Mouse (Mus musculus) erythroblast, embryonic 14.5 days (primary cell): ENCODE results near the gene Tubgcp5. TPM values are rescaled to one million over a fixed set of nuclear protein-coding genes. Genes with fewer than 3 reads are reported as not detected.

Source experiments
- H3K27me3 ChIP-seq: 2 replicates; pipeline ENCODE4 v1.6.1; 2012; ENCODE audit warnings: inconsistent platforms; ENCODE audit not compliant: control insufficient read depth
- H3K36me3 ChIP-seq: 2 replicates; pipeline ENCODE4 v1.6.1; 2012; ENCODE audit warnings: mild to moderate bottlenecking, inconsistent platforms; ENCODE audit not compliant: control insufficient read depth
- H3K4me1 ChIP-seq: 2 replicates; pipeline ENCODE4 v1.6.1; 2012; ENCODE audit warnings: inconsistent platforms; ENCODE audit not compliant: control insufficient read depth
- H3K4me3 ChIP-seq: replicated peaks from 2 replicates; pipeline ENCODE3; 2012; ENCODE audit warnings: moderate library complexity, mild to moderate bottlenecking, inconsistent platforms
- H3K9me3 ChIP-seq: 2 replicates; pipeline ENCODE4 v1.6.1; 2012; ENCODE audit warnings: low read length, inconsistent platforms, mixed read lengths; ENCODE audit not compliant: control insufficient read depth
- GATA1 ChIP-seq: IDR thresholded peaks from 2 replicates; pipeline ENCODE4 v1.6.1; 2012; ENCODE audit warnings: low read length, inconsistent platforms, mixed read lengths
- TAL1 ChIP-seq: IDR thresholded peaks from 3 replicates; pipeline ENCODE4 v1.6.1; 2012; ENCODE audit warnings: low read length, inconsistent platforms, mixed read lengths
- polyA plus RNA-seq: library from polyadenylated mRNA; stranded (reverse); fragments of >175 nt; gene quantifications from 2 replicates; pipeline ENCODE4 v1.2.3, GENCODE M21; 2012

Gene Tubgcp5
- polyA plus RNA-seq, 1 experiment: 0.04 TPM

GRCm38 (mm10) chr7:55880882-55881281 lies 86.9 kb downstream of the Tubgcp5 start:
- Histone ChIP-seq H3K9me3 (no peaks in the 10 kb centered on the region), H3K36me3 (peaks cover 10% of the 10 kb centered on the region), H3K27me3 (no peaks in the 10 kb centered on the region), H3K4me1 (no peaks in the 10 kb centered on the region), H3K4me3 (no peak overlapping the region)
- no peak for TF ChIP-seq TAL1
- no peak for TF ChIP-seq GATA1

Other genes with a start within 250 kb of the Tubgcp5 start
- gene Siglech, start 26.0 kb upstream of the Tubgcp5 start, polyA plus RNA-seq: not detected in 2 replicates
- 0.08 and 0.20 TPM in 2 replicates for gene Cyfip1, start 47.6 kb downstream of the Tubgcp5 start, polyA plus RNA-seq
- 0.71 and 0.87 TPM in 2 replicates for gene Nipa2, start 168.3 kb downstream of the Tubgcp5 start, polyA plus RNA-seq
- gene Nipa1, start 225.8 kb downstream of the Tubgcp5 start, polyA plus RNA-seq: 0.98 and 1.2 TPM in 2 replicates